Mouse (Mus musculus) right cerebral cortex, postnatal 4 days (tissue): ENCODE data around the gene 6820408C15Rik.
"Not testable (repeated sequence)": the region's sequence is repeated elsewhere in the genome, so short reads cannot be mapped to it uniquely, and the experiment has no call there.

Experiments
- DNase-seq: peaks from one replicate; pipeline ENCODE4 v3.0.0-alpha.2; 2022

The 6820408C15Rik gene

GRCm38 (mm10) chr2:152411471-152411870 is 3.9 kb upstream of the 6820408C15Rik start:
- DNase-seq = no peak

GRCm38 (mm10) chr2:152412526-152413157 is 2.7 kb upstream of the 6820408C15Rik start:
- no peak for DNase-seq

- no peak for DNase-seq
Observed at GRCm38 (mm10) chr2:152413158-152413764, 2.1 kb upstream of the 6820408C15Rik start.

- DNase-seq = no peak
Observed at GRCm38 (mm10) chr2:152413765-152414584, 1.4 kb upstream of the 6820408C15Rik start.

- peak; percentile 84 for DNase-seq
Observed at GRCm38 (mm10) chr2:152414591-152415165, 709 bp upstream of the 6820408C15Rik start, which contains the start of gene Zcchc3. Gene Zcchc3, minus strand, starts transcription at chr2:152415027.

GRCm38 (mm10) chr2:152415786-152416185 is 399 bp downstream of the 6820408C15Rik start:
- DNase-seq = no peak

GRCm38 (mm10) chr2:152427493-152427892 is 12.1 kb downstream of the 6820408C15Rik start:
- no peak for DNase-seq

- not testable (repeated sequence) for DNase-seq
Observed at GRCm38 (mm10) chr2:152428481-152428880, 13.1 kb downstream of the 6820408C15Rik start.

- DNase-seq = no peak
Observed at GRCm38 (mm10) chr2:152436405-152436901, 21.1 kb downstream of the 6820408C15Rik start.

GRCm38 (mm10) chr2:152436983-152437860 is 21.8 kb downstream of the 6820408C15Rik start:
- DNase-seq = peak; percentile 97

- no peak for DNase-seq
Observed at GRCm38 (mm10) chr2:152438963-152439362, 23.6 kb downstream of the 6820408C15Rik start.

GRCm38 (mm10) chr2:152439833-152440232 is 24.4 kb downstream of the 6820408C15Rik start:
- DNase-seq = no peak

GRCm38 (mm10) chr2:152442322-152442721 is 26.9 kb downstream of the 6820408C15Rik start:
- DNase-seq = no peak

GRCm38 (mm10) chr2:152443281-152443680 is 27.9 kb downstream of the 6820408C15Rik start:
- DNase-seq = peak; percentile 75

- no peak for DNase-seq
Observed at GRCm38 (mm10) chr2:152446642-152447041, 31.3 kb downstream of the 6820408C15Rik start.

GRCm38 (mm10) chr2:152447461-152447860 is 32.1 kb downstream of the 6820408C15Rik start:
- DNase-seq = no peak

GRCm38 (mm10) chr2:152450241-152450640 is 34.9 kb downstream of the 6820408C15Rik start:
- peak; percentile 74 for DNase-seq

GRCm38 (mm10) chr2:152452101-152452781 is 36.9 kb downstream of the 6820408C15Rik start:
- no peak for DNase-seq

GRCm38 (mm10) chr2:152459241-152459640 is 43.9 kb downstream of the 6820408C15Rik start:
- DNase-seq = no peak

GRCm38 (mm10) chr2:152464570-152465150 is 49.3 kb downstream of the 6820408C15Rik start, which contains the start of gene Defb23:
Gene Defb23, minus strand, starts transcription at chr2:152464620.
- no peak for DNase-seq

GRCm38 (mm10) chr2:152470973-152471372 is 55.6 kb downstream of the 6820408C15Rik start:
- peak; percentile 48 for DNase-seq
